Mouse (Mus musculus) monocyte, adult 5-6 weeks (primary cell): ENCODE data around the gene Pramef12. TPM values are rescaled to one million over a fixed set of nuclear protein-coding genes. Genes with fewer than 3 reads are reported as not detected.
"Not testable (repeated sequence)": the region's sequence is repeated elsewhere in the genome, so short reads cannot be mapped to it uniquely, and the experiment has no call there.

ENCODE experiments used
- ATAC-seq: fragments of 153-309, 156-312 bp; replicated peaks from 2 replicates; pipeline ENCODE4 v1.8.0; 2017; ENCODE audit warnings: mild to moderate bottlenecking; ENCODE audit not compliant: low TSS enrichment, insufficient number of reproducible peaks, severe bottlenecking, poor library complexity, low FRiP score
- total RNA-seq: library from RNA; stranded (forward); fragments of 200-1000, 200-491, 200-594 nt; gene quantifications from 3 replicates; pipeline ENCODE4 v1.2.3, GENCODE M21; 2017

Gene Pramef12
- total RNA-seq, result not detected in 3 replicates

DNA sequence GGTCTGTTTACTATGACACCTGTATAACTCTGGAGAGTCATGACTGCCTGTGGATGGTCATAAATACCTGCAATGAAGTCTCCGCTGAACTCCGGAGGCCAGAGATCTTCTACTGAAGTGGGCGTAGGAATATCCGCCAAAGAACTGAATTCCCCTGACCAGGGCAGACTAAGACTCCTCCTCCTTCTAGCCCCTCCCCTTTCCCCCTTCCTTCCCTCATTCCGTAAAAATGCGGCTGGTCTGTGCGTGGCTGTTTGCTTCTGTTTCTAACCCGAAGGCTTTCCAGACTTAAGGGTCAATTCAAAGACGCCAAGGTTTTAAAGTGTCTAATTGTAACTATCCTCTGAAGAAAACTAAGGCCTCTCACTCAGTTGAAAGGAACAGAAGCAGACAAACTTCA is at the start of gene Pramef12:
TSS of gene Pramef12 (minus strand) at position 175 of the 400 bp plus-strand sequence.
- no peak for ATAC-seq

DNA sequence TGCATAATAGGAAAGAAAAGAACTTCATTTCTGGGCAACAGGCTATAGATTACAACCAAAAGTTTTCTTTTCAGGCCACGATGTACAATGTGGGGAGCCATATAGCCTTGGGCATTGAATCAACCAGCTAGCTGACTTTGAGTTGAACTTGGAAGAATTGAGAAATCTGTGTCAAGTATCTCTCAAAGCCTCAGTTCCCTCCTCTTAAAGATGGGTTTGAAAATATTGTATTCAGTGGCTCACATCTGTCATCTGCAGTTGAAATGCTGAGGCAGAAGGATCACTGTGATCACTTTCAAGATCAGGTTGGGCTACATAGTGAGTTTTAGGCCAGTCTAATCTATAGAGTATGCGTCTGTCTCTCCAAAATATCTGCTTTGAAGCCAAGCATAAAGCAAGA is 45.0 kb upstream of the Pramef12 start, which contains the start of gene Gm9944:
TSS of gene Gm9944 (minus strand) at position 101 of the 400 bp plus-strand sequence.
- no peak for ATAC-seq

DNA sequence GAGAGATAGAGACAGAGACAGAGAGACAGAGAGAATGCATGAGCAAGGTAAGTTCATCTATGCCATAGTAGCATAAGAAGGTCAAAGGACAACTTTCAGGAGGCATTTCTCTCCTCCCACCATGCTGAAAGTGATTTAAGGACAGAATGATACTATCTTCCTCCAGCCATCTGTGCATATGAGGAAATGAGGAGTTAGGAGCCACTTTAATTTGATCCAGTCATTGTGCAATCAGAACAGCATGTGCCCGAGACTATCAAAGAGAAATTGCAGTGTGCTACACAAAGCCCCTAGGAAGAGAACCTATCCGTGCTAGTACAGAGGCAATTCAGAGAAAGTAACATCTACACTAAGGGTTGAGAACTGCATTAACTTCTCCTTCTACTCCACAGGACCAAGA is 40.3 kb upstream of the Pramef12 start:
- no peak for ATAC-seq

DNA sequence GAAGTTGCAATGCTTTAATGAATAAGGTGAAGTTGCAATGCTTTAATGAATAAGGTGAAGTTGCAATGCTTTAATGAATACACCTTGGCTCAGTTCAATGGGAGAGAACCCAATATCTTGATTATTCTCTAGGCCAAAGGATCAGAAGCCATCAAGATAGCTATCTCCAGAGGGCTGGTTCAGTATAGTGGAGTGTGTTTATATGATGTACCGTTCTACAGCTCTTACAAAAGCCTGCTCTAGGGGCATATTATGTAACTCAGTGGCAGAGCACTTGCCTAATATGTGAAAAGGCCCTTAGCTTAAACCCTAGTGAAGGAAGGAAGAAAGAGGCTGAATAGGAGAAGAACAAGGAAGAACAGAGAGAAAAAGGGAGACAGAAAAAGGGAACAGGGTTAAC is 33.3 kb upstream of the Pramef12 start:
- no peak for ATAC-seq

DNA sequence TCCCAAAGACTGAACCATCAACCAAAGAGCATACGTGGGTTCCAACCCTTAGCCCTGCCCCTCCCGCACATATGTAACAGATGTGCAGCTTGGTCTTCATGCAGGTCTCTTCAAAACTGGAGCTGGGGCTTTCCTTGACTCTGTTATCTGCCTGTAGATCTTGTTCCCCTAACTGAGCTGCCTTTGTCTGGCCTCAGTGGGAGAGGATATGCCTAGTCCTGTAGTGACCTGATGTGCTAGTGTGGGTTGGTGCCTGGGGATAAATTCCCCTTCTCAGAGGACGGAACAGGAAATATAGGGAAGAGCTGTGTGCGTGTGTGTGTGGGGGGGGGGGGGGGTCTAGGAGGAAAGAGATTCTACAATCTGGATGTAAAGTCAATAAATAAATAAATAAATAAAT is 32.8 kb upstream of the Pramef12 start:
- ATAC-seq, result no peak

DNA sequence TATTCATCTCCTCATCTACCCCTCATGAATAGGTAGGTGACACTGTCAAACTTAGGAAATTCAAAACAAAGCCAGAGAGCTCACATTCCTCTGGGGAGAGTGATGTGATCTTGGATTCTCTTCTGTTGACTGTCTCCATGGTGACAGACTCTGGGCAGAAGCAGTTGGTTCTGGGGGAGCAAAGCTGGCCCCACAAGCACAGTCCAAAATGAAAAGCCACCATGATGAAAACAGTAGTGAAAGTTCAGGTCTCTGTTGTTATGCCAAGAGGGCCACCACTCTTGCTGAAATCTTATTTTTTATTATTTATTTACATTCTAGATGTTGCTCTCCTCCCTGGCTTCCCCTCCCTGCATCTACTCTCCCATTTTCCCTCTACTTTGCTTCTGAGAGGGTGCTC is 30.4 kb upstream of the Pramef12 start, which contains the start of gene 1700012P22Rik:
TSS of gene 1700012P22Rik (minus strand) at position 101 of the 400 bp plus-strand sequence.
- no peak for ATAC-seq

DNA sequence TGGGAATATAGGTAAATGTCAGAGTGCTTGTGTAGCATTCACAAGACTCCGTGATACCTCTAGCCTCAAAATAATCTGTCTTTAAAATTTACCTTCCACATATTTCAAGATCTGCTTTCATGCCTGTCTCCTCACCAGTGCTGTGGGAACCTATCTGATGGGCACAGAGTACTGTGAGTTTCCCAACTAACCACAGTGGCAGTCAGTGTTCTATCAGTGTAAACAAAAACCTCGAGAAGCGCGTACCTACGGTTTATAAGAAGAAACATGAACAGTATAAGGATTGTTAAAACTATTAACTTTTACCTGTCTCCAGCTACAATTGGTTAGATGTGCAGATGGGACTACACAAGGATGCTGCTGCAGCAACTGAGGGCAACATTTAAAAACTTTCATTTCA is 25.0 kb upstream of the Pramef12 start:
- no peak for ATAC-seq

DNA sequence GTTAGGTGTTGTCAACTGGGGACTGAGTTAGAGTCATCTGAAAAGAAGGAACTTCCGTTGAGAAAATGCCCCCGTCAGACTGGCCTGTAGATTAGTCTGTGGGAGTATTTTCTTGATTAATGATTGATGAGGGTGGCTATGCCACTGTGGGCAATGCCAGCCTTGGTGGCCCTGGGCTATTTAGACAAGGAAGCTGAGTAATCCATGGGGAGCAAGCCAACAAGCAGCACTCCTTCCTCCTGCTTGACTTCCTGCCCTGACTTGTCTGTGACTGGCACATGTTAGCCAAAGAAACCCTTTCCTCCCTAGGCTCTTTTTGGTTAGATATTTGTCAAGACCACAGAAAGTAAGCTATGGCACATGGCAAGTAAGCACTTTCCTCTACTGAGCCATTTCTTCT is 22.5 kb upstream of the Pramef12 start:
- ATAC-seq, result no peak

DNA sequence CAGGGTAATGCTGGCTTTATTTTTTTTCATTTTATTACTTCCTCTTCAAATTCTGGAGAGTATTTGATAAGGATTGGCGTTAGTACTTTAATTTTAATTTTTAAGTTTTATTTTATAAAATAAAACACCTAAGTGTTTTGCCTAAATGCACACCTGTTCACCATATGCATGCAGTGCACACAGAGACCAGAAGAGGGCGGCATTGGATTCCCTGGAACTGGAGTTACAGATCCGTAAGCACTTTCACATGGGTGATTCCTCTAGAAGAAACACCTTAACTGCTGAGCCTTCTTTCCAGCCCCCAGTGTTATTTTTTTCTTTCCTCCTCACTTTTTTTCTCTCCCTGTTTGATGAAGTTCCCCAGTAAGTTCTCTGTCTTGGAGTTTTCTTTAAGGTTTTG is 20.6 kb upstream of the Pramef12 start:
- no peak for ATAC-seq

DNA sequence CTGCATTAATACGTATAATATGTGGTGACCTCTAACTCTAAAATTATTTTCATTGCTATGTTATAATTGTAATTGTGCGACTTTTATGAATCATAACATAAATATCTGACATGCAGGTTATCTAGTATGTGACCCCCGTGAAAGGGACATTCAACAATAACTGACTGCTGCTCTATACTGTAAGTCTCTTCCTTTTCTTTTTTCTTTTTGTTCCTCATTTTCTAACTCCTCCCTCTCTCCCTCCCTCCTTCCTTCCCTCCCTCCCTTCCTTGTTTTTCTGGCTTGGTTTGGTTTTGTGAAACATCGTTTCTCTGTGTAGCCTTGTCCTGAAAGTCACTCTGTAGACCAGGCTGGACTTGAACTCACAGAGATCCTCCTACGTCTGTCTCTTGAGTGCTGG is 16.3 kb upstream of the Pramef12 start:
- ATAC-seq, result no peak

DNA sequence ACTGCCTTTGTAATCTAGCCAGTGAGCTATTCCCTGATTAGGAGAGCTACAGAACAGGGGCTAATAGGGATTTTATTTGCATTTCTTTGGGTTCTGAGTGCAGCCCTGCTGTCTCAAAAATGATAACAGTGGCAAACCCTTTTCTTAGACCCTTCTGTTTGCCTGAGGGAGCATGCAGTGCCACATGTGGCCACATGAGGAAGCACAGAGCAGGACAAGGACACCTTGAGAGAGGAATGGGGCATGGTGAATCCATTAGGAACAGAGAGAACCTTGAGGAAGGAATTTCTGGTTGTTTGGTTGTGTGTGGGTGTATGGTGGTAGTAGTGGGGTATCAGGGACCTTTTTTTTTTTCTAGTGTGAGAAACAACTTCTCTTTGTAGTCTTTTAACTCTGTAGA is 12.4 kb upstream of the Pramef12 start:
- no peak for ATAC-seq

DNA sequence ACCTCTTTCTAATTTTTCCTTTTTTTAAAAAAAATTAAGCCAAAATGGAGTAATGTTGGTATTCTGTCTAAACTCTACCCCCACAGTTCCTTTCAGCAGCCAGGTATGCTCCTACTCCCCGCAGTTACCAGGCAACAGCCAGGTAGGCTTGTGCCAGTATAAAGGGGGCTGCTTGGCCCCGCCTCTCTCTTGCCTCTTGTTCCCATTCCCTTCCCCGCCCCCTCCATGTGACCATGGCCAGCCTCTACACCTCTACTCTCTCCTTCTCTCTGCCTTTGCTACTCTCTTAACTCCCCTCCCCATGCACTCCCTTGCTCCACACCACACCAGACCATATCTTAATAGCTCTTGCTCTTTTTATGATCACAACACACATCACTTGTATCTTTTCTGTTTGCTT is 2.0 kb downstream of the Pramef12 start:
- no peak for ATAC-seq

DNA sequence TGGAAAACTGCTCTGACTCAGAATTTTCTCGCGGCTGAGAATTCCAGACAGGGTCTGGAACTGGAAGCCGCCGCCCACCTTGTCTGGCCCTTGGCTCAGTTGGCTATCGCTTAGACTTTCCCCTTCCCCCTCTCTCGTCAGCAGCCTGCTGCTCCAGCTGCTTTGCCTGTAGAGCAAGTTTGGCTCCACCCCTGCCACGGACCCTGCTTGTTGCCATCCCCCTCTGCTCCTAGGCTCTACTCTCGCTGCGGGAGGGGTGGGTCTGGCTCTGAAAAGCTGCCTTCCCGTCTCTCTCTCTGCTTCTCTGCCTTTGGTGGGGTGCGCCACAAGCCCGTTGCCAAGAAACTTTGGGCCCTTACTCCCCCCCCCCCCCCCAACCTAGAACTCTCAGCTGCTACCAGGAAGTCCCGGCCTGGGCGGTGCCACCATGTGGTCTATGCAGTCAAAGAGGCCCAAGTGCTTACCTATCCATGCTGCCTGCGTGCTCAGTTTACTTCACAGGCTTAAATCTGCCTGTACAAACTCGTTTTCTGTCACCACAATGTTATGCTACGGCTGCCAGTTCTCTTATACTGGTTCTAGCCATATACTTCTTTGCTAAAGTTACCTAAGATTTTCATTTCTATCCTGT is 3.7 kb downstream of the Pramef12 start:
- no peak for ATAC-seq

DNA sequence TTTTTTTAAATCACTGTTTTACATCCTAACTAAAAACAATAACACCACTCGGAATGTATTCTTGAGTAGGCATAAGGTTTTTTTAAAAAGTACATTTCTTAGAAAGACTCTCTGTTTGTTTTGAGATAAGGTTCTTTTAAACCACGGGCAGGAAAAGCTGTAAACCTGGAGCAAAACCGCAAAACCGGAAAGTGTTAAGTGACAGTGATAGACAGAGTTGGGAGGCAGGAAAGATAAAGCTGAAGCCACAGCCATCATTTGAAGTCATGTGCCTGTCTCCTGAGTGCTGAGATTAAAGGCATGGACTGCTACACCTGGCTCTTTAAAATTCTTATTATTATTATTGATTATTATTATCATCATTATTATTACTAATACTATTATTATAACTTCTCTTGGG is 5.6 kb downstream of the Pramef12 start:
- ATAC-seq, result no peak

DNA sequence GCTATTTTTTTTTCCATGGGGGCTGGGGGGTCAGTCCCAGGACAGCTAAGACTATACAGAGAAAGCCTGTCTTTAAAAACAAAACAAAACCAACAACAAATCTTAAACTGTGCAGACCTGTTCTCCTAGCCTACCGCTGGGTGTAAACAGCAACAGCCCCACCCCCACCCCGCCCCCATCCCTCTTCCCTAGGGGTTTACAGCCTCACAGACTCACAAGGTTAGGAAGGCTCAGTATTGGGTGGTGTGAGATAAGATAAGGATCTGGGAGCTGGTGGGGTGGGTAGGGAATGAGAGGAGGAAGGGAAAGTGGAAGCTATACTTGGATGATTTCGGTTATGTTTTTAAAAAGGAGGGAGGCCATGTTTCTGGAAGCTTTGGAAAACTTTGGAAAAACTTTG is 11.9 kb downstream of the Pramef12 start:
- ATAC-seq, result no peak

DNA sequence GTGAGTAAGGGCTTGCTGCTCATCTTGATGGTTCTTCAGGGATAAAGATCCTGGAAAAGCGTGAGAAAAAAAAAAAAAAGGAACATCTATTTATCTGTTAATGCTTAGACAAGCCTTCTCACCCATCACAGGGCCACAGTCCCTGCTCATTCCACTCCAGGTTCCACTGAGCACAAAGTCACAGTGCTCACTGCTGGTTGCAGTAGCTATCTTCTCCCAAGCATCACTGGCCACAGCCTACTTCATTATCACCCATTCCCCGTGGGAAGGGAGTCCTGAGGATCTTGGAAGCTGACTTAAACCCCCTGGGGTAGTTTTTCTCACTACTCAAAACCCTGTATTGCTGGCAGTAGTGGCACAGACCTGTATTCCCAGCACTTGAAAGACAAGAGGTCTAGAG is 30.4 kb downstream of the Pramef12 start, which contains the start of gene Pramef20:
TSS of gene Pramef20 (minus strand) at position 23 of the 400 bp plus-strand sequence.
- ATAC-seq, result no peak

DNA sequence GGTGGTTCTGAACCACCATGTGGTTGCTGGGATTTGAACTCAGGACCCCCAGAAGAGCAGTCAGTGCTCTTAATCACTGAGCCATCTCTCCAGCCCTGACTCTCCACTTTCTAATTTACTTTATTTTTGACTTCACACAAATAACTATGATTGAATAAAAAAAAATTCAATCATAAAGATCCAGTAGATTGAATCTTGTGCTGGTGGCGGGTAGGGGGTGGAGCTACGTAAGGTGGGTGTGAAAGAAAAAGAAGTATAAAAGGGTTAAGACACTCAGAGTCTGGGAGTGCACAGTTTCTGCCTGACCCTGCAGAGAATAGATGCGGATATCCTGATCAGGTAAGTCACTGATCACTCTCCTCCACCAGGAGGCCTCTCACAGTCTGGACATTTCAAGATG is 50.6 kb downstream of the Pramef12 start, which contains the start of gene Gm13119:
TSS of gene Gm13119 (plus strand) at position 301 of the 400 bp plus-strand sequence.
- not testable (repeated sequence) for ATAC-seq
